Mouse (Mus musculus) left cerebral cortex, adult 18-20 months (tissue): ENCODE results near the gene Gpr153. TPM values are rescaled to one million over a fixed set of nuclear protein-coding genes. Genes with fewer than 3 reads are reported as not detected.

Experiments
- DNase-seq, 2 experiments: peaks; one replicate each; pipeline ENCODE4 v3.0.0; 2021 to 2022; ENCODE audit warnings: low spot score in 2 of 2, mixed read lengths in 1 of 2
- total RNA-seq, 2 experiments: library from RNA; stranded (reverse); gene quantifications; 2 replicates each; pipeline ENCODE4 v1.2.3; 2021

Gene Gpr153
- total RNA-seq, 2 experiments from 2014 or later, result 26.8 to 33.4 TPM

DNA sequence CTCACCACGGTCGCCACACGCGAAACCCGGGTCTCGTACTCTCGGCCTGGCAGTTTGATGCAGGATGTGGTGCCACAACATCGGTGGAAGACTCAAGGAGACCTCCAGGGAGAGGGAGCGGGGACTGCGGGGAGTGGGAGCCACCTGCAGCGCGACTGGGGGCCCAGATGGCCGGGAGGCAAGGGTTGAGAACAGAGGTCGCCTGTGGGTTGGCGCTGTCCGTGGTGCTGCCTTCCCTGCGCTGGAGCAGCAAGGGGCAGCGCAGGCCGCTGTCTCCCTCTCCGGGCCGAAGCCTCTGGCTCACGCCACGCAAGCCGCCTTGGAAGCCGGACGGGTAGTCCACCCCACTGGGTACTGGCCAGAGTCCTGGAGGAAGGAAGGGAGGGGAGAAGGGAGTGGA, 12.9 kb downstream of the Gpr153 start:
- DNase-seq, result peak in 1 of 2 experiments; percentile 31

DNA sequence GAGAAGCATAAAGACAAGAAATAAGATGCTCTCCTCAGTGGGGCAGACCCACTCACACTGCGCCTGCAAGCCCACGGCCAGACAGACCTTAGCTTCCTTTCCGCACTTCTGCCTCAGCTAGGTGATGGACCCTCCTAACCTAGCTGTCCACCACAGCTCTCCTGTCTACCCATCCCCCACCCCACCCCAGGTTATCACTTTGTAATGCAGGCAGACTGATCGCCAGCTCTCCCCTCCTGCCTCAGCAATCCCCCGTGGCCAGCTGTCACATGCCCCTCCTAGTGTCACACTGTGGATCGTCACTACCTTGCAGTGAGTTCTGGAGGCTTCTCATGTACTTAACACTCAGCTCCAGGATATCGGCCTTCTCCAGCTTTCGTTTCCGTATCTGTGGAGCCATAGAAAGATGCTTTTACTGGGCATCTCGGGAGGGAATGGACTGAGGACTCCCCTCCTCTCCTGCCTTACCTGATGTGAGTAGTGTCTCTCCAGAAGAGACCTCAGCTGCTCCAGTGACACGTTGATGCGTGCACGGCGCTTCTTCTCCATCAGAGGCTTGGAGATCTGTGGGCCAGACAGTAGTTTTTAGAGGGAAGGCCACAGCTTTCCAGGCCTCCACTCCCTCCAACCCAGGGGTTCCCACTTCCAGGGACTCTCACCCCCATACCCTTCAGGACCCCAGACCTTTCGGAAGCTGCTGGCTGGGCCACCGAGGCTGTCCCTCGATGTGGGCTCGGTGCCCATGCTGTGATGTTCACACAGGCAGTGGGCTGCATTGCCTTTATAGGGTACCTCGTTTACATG, 13.5 kb downstream of the Gpr153 start:
- no peak for DNase-seq

DNA sequence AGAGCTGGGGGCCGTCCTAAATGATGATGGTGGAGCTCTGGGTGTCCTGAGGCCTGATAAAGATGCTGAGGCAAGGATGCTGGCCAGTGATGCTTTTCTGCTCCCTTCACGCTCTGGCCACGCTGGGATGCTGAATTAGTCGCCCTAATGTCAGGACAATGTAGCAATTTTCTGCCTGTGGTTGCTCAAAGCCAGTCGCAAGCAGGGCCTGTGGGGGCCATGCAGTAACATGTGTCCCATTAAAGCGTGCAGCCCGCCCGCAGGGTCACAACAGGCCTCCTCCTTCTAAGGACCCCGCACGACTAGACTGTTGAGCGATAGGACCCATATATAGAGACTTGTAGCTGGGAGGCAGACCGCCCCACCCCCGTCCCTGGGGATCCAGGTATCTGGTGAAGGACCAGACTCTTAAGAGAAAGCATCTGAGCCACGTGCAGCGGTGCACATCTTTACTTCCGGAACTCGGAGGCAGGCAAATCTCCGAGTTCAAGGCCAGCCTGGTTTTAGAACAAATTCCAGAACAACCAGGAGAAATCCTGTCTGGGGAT, 14.4 kb downstream of the Gpr153 start:
- no peak for DNase-seq

DNA sequence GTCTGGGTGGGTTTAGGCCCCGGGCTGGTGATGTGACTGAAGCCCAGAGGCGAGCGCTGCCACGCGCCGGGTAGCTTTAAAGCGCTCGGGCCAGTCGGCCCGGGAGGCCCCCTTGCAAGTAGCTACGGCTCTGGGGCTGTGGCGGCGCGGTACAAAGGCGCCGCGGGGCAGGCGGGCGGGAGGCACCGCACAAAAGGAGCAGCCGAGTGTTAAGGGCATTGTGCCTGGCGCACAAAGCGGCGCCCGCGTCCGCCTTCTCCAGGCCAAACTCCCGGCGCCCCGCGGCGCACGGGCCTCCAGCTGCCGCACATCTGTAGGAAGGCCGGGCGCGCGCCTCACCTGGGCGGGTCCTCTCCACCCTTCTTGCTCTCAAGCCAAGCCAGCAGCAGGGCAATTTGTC, 16.4 kb downstream of the Gpr153 start:
- no peak for DNase-seq

DNA sequence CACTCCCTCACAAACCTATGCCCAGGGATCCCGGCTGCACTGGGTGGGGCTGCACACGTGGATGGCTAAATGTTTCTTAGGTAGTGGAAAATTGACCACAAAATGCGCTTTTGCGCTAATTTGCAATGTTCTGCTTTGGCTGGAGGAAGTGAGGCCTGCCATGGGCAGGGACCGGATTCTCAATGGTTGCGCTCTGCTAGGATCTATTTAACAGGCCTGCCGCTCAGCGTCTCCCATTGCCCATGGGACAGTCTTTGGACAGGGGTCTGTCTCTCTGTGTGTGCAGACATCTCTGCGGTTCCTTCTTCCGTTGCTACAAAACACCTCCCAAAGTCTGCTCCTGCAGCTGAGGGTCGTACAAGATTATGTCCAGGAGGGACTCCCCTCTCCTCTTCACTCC, 17.0 kb downstream of the Gpr153 start:
- DNase-seq, result no peak

DNA sequence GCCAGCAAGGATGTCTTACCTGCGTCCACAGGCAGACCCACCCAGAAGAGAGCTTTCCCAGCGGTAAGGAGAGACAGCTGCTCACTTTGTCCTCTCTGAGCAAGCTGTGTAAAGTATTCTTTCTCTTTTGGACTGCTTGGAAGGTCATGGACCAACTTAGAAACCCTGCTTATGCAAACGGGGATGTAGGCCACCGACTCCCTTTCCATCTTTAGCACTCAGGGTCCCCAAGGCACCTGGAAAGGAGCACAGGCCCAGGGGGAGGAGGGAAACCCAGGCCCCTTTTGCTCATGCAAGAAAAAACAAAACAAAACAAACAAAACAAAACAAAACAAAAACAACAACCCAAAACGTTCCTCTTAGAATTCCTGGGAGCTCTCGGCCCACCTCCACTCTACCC, 17.5 kb downstream of the Gpr153 start, which contains the start of gene Hes3:
Gene Hes3 (minus strand): TSS at position 101 of the 400 bp plus-strand sequence.
- no peak for DNase-seq

DNA sequence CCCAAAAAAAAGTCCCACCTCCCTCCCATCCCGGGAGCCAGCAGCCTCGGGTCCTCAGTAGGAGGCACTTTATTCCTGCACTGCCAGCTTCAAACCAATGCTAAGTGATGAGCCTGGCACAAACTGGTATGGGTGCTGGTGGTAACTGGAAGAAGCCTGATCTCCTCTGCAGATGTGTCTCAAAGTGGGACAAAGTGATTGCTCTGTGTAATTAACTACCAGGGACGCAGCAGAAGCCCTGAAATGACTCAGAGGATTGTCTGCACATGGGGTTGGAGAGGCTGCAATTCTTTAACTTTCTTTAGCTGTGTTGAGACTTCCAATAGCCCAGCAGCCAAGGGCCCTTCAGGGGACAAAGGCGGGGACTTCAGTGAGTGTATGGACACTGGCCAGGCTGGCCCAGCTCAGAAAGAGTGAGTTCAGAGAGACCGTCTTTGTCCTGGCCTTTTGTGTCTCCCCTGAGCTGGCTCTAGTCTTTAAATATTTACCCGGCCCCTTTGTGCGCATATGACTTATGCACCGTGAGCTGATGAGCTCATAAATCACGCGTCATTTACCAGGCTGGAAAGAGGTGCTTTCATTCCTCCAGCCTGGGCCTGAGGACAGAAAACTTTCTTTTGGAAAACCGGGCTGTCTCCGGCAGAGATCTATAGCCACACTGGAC, 18.2 kb downstream of the Gpr153 start:
- DNase-seq, result no peak

DNA sequence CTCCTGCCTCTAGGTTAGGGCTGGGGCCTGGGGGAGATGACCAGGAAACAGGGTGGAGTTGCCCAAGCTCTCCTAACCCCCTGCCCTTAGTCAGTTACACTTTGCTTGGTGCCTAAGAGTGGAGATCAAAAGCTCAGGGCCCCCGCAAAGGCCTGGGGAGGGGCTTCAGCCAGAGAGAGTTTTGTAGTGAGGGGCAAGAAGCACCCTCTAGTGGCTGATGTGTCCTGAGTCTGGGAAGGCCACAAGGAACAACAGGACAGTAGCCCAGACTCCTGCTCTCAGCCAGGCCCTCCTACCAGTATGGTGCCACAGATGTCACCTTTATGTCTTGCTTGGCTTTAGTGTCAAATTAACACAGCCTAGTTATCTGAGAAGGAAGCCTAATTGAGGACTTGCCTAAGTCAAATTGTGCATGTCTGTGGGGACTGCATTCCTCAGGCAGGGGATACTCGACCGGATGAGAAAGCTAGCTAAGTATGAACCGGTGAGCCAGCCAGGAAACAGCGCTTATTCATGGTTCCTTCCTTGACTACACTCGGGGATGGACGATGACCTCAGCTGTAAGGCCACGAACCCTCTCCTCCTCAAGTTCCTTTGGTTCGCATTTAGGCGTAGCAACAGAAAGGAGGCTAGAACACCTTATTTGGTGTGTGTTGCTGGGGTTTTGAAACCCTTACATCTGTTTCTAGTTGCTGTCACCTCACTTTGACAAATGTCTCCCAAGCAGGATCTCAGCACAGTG, 20.3 kb downstream of the Gpr153 start:
- DNase-seq, result no peak

DNA sequence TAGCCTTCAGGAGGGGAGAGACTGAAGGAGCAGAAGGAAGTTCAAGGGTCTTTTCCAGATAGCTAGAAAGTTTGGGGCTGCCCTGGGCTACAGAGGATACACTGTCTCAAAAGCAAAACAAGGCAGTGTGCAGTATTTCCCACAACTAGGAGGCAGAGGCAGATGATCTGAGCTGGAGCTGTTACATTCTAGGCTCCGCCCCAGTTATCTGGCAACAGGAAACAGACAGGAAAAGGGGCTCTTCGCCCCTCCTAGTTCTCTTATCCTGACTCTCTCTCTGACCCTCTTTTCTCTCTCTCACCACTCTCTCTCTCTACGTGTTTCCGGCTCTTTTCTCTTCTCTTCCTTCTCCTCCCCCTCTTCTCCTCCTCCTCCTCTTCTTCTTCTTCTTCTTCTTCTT, 21.9 kb downstream of the Gpr153 start:
- DNase-seq, result no peak

DNA sequence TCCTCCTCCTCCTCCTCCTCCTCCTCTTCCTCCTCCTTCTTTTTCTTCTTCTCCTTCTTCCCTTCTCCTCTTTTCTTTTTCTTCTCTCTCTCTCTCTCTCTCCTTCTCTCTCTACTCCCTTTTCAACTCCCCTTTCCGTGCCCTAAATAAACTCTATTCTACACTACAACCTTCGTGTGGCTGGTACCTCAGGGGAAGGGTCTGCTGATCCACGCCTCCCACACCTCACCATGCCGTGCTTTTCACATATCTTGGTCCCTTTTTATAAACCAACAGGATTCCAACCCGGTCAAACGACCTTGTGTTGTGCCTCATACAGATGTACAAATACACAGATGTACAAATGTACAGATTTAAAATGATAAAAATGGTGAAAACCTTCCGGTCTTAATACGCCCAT, 22.3 kb downstream of the Gpr153 start:
- no peak for DNase-seq

DNA sequence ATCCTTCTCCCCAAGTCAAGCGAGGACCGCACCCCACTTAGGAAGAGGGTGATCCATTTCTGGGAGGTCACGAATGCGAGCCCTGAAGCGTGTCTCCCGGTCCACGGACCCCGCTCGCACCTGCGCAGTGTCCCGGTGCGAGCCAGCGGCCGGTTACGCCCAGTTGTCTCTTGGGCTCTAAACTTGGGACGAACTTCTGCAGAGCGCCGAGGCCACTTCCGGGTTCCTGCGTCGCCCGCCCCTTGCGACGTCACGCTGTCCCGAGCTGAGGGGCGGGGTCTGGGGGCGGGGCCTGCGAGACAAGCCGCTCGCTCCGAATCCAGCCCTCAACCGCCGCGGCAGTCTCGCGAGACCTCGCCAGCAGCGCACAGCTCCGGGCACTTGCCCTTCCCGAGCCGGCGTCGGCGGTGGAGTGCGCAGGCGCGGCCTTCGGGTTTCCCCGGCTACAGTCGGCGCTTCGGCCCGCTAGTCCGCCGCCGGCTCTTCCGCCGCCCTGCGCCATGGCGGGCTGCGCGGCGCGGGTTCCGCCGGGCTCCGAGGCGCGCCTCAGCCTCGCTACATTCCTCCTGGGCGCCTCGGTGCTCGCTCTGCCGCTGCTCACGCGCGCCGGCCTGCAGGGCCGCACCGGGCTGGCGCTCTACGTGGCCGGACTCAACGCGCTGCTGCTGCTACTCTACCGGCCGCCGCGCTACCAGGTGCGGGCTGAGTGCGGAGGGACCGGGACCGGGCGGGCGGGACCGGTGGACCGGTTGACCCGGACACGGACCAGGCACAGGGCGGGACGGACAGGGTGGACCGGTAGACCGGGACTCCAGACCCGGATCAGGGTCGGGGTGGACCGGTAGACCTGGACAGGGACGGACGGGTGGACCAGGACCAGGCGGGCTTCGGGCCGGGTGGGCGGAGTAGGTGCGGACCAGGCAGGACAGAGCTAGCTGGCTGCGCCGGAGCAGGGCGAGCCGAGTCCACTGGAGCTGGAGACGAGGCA, 23.1 kb downstream of the Gpr153 start, which contains the start of gene Icmt:
Gene Icmt (plus strand): TSS at position 354 of the 988 bp plus-strand sequence.
- DNase-seq, result peak; percentile 99 to 100

DNA sequence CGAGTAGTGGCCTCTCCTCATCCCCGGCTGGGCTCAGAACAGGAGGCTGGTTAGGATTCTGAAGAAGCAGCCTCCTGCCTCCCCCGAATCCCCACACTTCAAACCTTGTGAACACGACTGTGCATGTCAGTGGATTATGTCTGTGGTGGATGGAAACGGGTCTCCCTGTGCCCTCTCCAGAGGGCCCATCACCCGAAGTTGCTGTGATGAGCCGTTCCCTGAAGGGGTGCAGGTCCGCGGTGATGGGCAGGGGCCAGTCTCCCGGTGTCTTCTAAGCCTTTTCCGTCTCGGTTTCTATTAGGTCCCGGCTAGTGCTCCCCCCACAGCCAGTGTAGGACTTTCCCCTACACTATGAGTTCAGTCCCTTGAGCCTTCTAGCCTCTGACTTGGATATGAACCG, 24.8 kb downstream of the Gpr153 start:
- DNase-seq, result no peak

DNA sequence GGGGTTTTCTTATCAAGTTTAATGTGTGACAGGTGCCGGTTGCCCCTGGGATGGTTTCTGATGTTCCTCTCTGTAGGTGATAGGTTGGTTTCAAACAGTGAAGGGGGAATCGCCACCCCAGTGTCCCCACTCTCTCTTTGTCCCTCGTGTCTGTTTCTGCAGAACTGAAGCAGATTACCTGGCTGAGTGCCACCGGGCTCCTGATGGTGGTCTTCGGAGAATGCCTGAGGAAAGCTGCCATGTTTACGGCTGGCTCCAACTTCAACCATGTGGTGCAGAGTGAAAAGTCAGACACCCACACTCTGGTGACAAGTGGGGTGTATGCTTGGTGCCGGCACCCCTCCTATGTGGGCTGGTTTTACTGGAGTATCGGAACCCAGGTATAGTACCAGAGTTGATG, 26.3 kb downstream of the Gpr153 start:
- no peak for DNase-seq

DNA sequence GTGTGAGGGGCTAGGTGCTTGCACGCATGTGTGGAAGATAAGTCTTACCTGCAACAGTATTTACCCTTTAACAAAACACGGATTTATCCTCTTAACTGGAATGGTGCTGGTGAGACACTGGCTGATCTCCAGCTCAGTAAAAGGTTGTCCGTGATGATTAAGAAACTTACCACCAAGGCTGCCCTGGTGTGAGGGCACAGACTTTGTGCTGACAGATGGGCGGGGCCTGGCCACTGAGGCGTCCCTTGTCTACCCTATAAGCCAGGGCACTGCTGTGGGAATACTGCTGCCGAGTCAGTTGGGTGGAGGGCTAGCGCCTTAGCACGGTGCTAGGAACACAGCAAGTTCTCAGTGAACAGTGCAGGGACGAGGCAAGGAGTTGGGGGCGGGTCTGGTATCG, 28.0 kb downstream of the Gpr153 start:
- no peak for DNase-seq

DNA sequence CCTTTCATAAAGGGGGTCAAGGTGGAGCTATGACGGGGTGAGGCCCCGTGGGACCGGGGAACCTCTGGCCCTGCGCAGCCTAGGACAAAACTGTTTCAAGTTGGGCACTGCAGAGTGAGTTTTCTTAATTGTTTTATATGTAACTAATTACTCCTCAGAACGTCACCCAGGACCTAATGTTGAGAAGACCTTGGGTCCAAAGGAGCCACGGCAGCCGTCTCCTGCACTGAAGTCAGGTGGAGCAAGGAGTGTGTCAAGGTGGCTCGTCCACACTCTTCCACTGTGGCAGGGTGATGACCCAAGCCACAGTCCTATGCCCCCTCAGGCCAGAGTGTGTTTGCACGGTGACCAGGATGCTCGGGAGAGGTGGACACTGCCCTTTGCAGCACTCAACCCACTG, 29.1 kb downstream of the Gpr153 start:
- DNase-seq, result no peak

DNA sequence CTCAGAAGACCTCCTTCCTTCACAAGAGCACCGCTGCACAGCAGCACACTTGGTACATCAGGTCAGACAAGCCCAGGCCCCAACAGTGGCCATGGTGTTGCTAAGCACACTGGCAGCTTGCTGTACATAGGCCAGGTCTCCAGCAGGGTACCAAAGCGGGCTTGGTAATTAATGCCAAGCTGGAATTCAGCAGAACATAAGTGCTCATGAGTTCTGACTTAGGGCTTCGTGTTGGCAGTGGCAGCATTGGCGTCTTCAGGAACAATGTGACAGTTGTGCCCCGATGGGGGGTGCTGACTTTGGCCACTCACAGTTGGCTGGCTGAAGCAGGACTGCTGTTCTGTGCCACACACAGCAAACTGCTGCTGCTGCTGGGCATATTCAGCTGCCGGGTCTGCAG, 30.7 kb downstream of the Gpr153 start:
- no peak for DNase-seq

DNA sequence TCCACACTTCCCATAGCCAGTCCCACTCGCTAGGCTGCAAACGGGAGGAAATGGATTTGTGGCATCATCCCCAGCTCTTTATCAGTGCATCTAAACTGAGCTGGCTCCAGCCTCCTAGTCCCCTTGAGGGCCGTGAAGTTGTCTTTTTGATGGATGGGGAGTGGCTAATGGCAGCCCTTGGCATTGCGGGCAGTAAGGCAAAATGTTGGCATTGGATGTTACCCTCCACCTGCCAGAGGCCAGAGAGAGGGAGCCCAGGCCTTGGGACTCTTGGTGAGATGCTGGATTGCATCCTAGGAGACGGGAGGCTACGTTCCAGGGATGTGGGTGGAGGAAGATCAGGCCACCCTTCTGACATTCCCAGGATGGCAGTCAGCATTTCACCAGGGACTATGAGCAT, 32.0 kb downstream of the Gpr153 start:
- no peak for DNase-seq

DNA sequence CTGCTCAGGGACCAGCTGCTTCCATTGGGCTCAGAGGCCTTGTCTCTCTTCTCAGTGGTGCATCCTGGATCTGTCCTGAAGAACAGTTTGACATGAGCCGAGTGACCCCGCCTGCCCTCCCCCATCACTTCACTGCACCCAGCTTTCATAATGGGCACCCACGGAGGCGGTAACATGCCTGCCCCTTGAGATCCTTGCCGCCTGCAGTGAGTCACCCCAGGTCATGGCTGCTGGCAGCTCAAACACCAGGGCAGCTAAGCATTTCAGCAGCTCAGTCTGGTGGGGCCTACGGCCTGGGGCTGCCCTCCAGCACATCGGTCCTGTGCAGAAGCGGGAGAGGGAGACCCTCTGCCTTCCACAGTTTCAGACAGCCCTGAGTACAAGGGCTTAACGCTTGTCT, 33.5 kb downstream of the Gpr153 start:
- DNase-seq, result no peak

DNA sequence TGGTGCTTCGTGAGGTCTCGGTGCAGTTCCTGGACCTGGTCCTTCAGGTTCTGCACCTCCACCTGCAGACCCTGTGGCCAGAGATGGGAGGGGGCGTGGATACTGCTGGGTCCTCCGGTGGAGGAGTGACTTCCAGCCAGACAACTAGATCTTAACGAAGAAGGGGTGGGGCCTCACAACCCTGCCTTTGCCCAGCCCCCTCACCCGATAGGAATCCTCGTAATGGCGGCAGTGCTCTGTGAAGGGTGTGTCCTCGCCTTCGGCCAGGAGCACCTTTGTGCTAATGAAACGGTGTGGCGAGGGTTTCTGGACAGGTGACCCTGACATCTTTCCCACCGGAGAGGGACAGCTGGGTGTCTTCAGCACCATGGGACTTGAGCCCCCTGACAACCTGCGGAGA, 38.2 kb downstream of the Gpr153 start:
- DNase-seq, result no peak

DNA sequence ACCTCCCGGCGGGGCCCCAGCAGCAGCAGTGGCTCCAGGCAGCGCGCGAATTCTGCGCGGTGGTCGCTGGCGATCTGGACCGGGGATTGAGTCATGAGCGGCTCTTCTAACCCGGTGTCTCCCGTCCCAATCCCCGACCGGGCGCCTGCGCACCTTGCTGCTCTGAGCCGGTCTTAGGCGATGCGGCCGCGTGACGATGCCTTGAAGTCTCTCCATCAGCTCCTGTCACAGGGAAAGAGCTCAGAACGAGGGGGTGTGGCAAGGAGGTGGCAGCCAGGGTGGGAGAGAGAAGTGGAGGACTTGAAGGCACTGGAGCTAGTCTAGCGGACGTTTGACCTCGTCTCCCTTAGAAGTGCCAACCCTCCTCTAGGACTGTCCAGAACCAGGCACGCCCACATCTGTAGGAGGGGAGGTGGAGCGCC, 39.2 kb downstream of the Gpr153 start:
- DNase-seq, result peak in 1 of 2 experiments; percentile 41
